Mouse (Mus musculus) liver, embryonic 13.5 days (tissue): ENCODE data around the gene Lrig1. TPM values are rescaled to one million over a fixed set of nuclear protein-coding genes. Genes with fewer than 3 reads are reported as not detected.

ENCODE experiments used
- ATAC-seq: fragments of 200-750 bp; cut with Nextera tagmentation; 2 replicates; pipeline ENCODE4 v1.8.0; 2017; ENCODE audit warnings: low read depth, mild to moderate bottlenecking, moderate number of reproducible peaks, moderate library complexity
- DNase-seq: peaks from one replicate; pipeline ENCODE4 v3.0.0; 2022
- H3K27ac ChIP-seq: fragments of 300-500 bp; sonication (generic); 2 replicates; pipeline ENCODE4 v1.5.1; 2015; ENCODE audit warnings: moderate library complexity, mild to moderate bottlenecking, inconsistent platforms
- H3K27me3 ChIP-seq: fragments of 300-500 bp; sonication (generic); 2 replicates; pipeline ENCODE4 v1.6.1; 2015; ENCODE audit warnings: mild to moderate bottlenecking, inconsistent platforms
- H3K36me3 ChIP-seq: fragments of 300-500 bp; sonication (generic); 2 replicates; pipeline ENCODE4 v1.6.1; 2015; ENCODE audit warnings: mild to moderate bottlenecking, inconsistent platforms
- H3K4me1 ChIP-seq: fragments of 300-500 bp; sonication (generic); replicated peaks from 2 replicates; pipeline ENCODE4 v1.6.1; 2015; ENCODE audit warnings: inconsistent platforms
- H3K4me2 ChIP-seq: fragments of 300-500 bp; sonication (generic); 2 replicates; pipeline ENCODE4 v1.6.1; 2015; ENCODE audit warnings: inconsistent platforms, mild to moderate bottlenecking, moderate library complexity
- H3K4me3 ChIP-seq: fragments of 300-500 bp; sonication (generic); replicated peaks from 2 replicates; pipeline ENCODE4 v1.5.1; 2015; ENCODE audit warnings: mild to moderate bottlenecking, inconsistent platforms
- H3K9ac ChIP-seq: fragments of 300-500 bp; sonication (generic); 2 replicates; pipeline ENCODE4 v1.6.1; 2015; ENCODE audit warnings: mild to moderate bottlenecking, inconsistent platforms
- H3K9me3 ChIP-seq: fragments of 300-500 bp; sonication (generic); replicated peaks from 2 replicates; pipeline ENCODE4 v1.6.1; 2016; ENCODE audit warnings: inconsistent platforms
- WGBS: fragments of 180-500 bp; shearing (Covaris S2); methylation state at CpG from one replicate; pipeline ENCODE4 v1.1.7; 2015; ENCODE audit not compliant: insufficient replicate concordance; 5-methylcytosine and 5-hydroxymethylcytosine counted together
- polyA plus RNA-seq: library from polyadenylated mRNA; unstranded; fragments of >200 nt; fragmentation: Nextera tagmentation; extraction: Ambion mirVana; gene quantifications from 2 replicates; pipeline ENCODE4 v1.2.1, GENCODE M21; 2015

Lrig1 gene
- polyA plus RNA-seq, 1 experiment from 2014 or later = 1.6 TPM

DNA sequence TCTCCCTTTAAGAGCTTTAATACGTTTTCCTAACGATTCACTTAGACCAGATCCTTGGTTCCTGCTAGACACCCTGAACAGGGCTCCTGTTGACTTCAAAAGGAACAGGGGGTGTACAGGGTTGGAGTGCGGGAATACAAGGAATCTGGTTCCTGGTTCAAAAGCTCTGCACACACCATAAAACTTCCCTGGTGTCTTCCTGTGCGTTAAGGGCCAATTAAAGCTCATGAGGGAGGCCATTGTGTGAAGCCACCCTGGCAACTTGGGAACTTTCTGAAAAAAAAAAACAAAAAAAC is 15.6 kb upstream of the Lrig1 start:
- ATAC-seq = no peak
- no peak overlapping the region for H3K9ac ChIP-seq
- H3K36me3 ChIP-seq = no peaks in the 10 kb centered on the region
- no peak overlapping the region for H3K27ac ChIP-seq
- no peaks in the 10 kb centered on the region for H3K4me1 ChIP-seq
- DNase-seq = no peak
- no peaks in the 10 kb centered on the region for H3K9me3 ChIP-seq
- WGBS = 40% methylated on average over 4 of the region's 4 CpGs
- no peaks in the 10 kb centered on the region for H3K27me3 ChIP-seq
- no peak overlapping the region for H3K4me3 ChIP-seq
- no peak overlapping the region for H3K4me2 ChIP-seq

DNA sequence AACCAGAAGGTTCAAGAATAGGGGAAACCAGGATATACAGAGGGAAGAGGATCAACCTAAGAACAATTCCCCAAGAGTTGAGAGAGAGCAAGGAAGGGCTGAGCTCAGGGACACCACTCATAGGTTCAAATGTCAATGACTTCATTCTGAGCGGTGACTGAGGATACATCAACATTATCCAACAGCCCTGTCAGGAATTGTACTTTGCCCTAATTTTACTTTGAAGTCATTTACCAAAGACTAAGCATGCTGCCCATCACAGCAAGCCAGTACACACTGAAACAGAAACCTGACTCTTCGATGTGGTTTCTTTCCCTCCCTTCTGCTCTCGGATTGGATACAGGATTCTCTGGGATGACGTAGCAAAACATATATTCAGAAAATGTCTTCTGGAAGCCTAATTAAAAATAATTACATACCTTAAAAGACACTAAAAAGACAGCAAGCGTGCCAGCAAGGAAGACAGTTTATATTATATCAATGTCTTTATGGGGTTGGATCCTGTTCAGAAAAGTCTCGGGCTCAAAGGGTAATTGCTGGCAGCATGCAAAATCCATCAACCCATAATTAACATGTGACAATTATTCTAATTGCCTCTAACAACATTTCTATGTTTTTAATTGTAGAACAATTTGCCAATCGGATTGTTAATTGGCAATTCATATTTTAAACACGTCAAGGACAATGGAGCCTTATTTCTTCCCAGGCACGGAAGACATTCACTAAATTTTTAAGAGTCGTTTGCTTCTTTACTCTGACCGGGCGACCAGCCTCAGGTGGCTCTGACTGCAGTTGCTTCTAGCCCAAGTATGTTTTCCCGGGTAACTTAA is 15.1 kb upstream of the Lrig1 start:
- no peak overlapping the region for H3K27ac ChIP-seq
- ATAC-seq (no peak), DNase-seq (no peak)
- no peaks in the 10 kb centered on the region for H3K4me1 ChIP-seq
- 60% methylated on average over 13 of the region's 13 CpGs for WGBS
- H3K27me3 ChIP-seq = no peaks in the 10 kb centered on the region; the same call in 1 of the 2 replicates
- no peak overlapping the region for H3K4me2 ChIP-seq
- no peaks in the 10 kb centered on the region for H3K36me3 ChIP-seq
- no peak overlapping the region for H3K4me3 ChIP-seq
- H3K9me3 ChIP-seq = no peaks in the 10 kb centered on the region
- no peak overlapping the region for H3K9ac ChIP-seq

GRCm38 (mm10) chr6:94709832-94710231 is 9.9 kb upstream of the Lrig1 start:
- Histone ChIP-seq H3K27me3 (peaks cover 9% of the 10 kb centered on the region), H3K4me3 (no peak overlapping the region), H3K9ac (no peak overlapping the region), H3K27ac (no peak overlapping the region), H3K4me2 (no peak overlapping the region), H3K36me3 (no peaks in the 10 kb centered on the region), H3K4me1 (no peaks in the 10 kb centered on the region), H3K9me3 (no peaks in the 10 kb centered on the region)
- DNase-seq (no peak), ATAC-seq (no peak)
- WGBS = 37% methylated on average over 3 of the region's 3 CpGs

GRCm38 (mm10) chr6:94709150-94709549 is 9.2 kb upstream of the Lrig1 start:
- Histone ChIP-seq H3K36me3 (no peaks in the 10 kb centered on the region), H3K9ac (no peak overlapping the region), H3K9me3 (no peaks in the 10 kb centered on the region), H3K27me3 (peaks cover 9% of the 10 kb centered on the region), H3K4me1 (no peaks in the 10 kb centered on the region), H3K4me2 (no peak overlapping the region), H3K27ac (no peak overlapping the region), H3K4me3 (no peak overlapping the region)
- DNase-seq (no peak), ATAC-seq (no peak)
- 64% methylated on average over 1 of the region's 1 CpGs for WGBS

- no peak overlapping the region for H3K9ac ChIP-seq
- H3K27ac ChIP-seq = no peak overlapping the region
- H3K36me3 ChIP-seq = no peaks in the 10 kb centered on the region
- 63% methylated on average over 5 of the region's 5 CpGs for WGBS
- DNase-seq (no peak), ATAC-seq (no peak)
- H3K4me2 ChIP-seq = no peak overlapping the region
- H3K4me3 ChIP-seq = no peak overlapping the region
- H3K27me3 ChIP-seq = peaks cover 24% of the 10 kb centered on the region
- H3K4me1 ChIP-seq = no peaks in the 10 kb centered on the region
- no peaks in the 10 kb centered on the region for H3K9me3 ChIP-seq
Measured at GRCm38 (mm10) chr6:94707254-94707653, 7.3 kb upstream of the Lrig1 start.

DNA sequence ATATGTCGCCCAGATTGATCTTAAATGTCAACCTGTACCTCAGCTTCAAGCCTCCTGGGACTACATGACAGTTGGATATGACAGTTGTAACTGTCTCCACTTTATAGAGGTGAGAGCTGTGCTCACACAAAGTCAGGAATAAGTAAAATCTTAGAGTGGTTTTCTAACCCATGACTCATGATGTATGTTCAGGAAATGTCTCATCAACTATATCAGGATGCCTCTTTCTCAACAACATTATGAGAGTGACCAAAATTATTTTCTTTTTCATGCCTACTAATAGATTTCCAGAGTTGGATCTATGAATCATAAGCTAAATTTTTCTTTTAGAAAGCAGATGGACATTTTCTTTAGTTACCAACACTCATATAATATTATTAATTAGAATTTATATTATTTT is 6.0 kb upstream of the Lrig1 start:
- ATAC-seq (no peak), DNase-seq (no peak)
- 36% methylated on average over 1 of the region's 1 CpGs for WGBS
- Histone ChIP-seq H3K4me2 (no peak overlapping the region), H3K27me3 (peaks cover 37% of the 10 kb centered on the region), H3K9ac (no peak overlapping the region), H3K4me3 (no peak overlapping the region), H3K9me3 (no peaks in the 10 kb centered on the region), H3K27ac (no peak overlapping the region), H3K4me1 (peaks cover 7% of the 10 kb centered on the region), H3K36me3 (no peaks in the 10 kb centered on the region)

DNA sequence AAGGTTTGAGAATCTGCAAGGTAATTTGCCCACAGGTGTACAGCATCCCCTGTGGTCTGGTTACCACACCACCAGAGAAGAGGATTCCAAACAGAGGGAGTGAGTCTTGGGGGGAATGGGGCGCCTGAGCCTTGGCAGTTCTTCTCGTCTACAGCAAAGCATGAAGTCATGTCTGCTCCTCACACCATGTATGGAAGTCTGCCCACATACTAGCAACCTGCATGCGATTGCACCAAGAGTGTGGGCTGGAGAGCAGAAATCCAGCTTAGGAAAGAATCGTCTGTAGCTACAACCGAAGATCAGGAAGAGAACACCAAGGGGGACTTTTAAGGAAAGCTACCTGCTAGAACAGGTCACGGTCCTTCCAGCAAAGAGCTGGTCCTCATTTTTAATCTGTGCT is 3.0 kb upstream of the Lrig1 start:
- 64% methylated on average over 6 of the region's 6 CpGs for WGBS
- Histone ChIP-seq H3K27ac (no peak overlapping the region), H3K4me2 (no peak overlapping the region), H3K4me3 (no peak overlapping the region), H3K36me3 (no peaks in the 10 kb centered on the region), H3K4me1 (peaks cover 35% of the 10 kb centered on the region), H3K9me3 (no peaks in the 10 kb centered on the region), H3K27me3 (peaks cover 64% of the 10 kb centered on the region), H3K9ac (no peak overlapping the region)
- no peak for DNase-seq
- no peak for ATAC-seq

DNA sequence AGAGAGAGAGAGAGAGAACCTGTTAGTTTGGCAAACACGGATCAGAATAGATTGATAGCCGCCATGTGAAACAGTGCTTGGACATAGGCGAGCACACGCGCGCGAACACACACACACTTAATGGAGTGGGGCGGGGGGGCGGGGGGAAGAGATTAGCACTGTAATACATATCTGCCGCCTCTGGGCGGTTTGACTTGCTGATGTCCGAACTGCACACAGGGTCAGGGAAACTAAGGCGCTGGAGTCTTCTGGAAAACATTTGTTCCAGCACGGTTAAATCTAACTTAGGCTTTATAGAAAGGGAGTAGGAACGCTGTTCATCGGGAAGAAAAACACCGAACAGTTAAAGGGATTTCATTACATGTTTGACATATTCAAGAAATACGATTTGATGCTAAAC is 1.1 kb upstream of the Lrig1 start:
- WGBS = 4% methylated on average over 18 of the region's 18 CpGs
- Histone ChIP-seq H3K36me3 (no peaks in the 10 kb centered on the region), H3K4me2 (peak overlapping the region; percentile 90), H3K27me3 (peaks cover 74% of the 10 kb centered on the region), H3K9me3 (no peaks in the 10 kb centered on the region), H3K27ac (no peak overlapping the region), H3K9ac (no peak overlapping the region), H3K4me1 (peaks cover 51% of the 10 kb centered on the region), H3K4me3 (peak overlapping the region; percentile 72)
- no peak for DNase-seq
- no peak for ATAC-seq

- Histone ChIP-seq H3K9me3 (no peaks in the 10 kb centered on the region), H3K36me3 (no peaks in the 10 kb centered on the region), H3K9ac (no peak overlapping the region), H3K27me3 (peaks cover 76% of the 10 kb centered on the region), H3K4me3 (peak overlapping the region; percentile 72), H3K4me2 (peak overlapping the region; percentile 90), H3K27ac (no peak overlapping the region; the same call in 1 of the 2 replicates), H3K4me1 (peaks cover 54% of the 10 kb centered on the region)
- ATAC-seq = no peak
- peak; percentile 10 for DNase-seq
- under 1% methylated on average over 8 of the region's 8 CpGs for WGBS
Measured at GRCm38 (mm10) chr6:94700612-94701011, 654 bp upstream of the Lrig1 start.

GRCm38 (mm10) chr6:94699173-94699987 is 578 bp downstream of the Lrig1 start:
- peak overlapping the region; percentile 58; the same call in 1 of the 2 replicates for H3K27ac ChIP-seq
- H3K36me3 ChIP-seq = no peaks in the 10 kb centered on the region
- ATAC-seq (peak; percentile 25), DNase-seq (peak; percentile 17)
- peak overlapping the region; percentile 76 for H3K9ac ChIP-seq
- peak overlapping the region; percentile 72 for H3K4me3 ChIP-seq
- H3K9me3 ChIP-seq = no peaks in the 10 kb centered on the region
- H3K4me2 ChIP-seq = peak overlapping the region; percentile 90
- under 1% methylated on average over 92 of the region's 95 CpGs for WGBS
- peaks cover 63% of the 10 kb centered on the region for H3K4me1 ChIP-seq
- H3K27me3 ChIP-seq = peaks cover 82% of the 10 kb centered on the region

DNA sequence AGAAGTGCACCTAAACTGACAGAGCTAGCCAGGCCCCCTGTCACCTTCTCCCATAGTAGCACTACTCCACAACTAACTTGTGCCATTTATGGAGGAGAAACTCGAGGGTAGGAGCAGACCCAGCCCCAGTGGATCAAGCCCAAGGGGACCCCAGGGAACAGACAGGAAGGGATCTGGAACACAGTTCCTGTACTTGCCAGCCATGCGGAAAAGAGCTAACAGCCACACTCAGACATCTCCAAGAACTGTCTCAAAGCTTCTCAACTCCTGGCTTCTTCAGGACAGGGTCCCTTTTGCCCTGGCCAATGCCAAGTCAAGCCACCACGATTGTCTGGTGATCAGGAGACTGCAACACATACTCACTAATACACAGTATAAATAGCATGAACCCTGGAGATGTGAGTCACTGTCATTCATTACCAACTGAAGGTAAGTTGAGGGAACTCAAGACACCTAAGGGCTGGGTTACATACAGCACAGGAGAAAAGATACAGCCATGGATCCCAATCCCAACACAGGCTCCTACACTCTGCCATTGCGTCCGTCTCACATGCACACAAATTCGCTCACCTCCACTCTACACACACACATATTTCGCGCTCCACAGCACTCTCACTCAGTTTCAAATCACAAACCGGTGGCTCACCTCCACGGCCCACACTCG is 1.3 kb downstream of the Lrig1 start:
- DNase-seq (no peak), ATAC-seq (no peak)
- H3K4me2 ChIP-seq = peak overlapping the region; percentile 90
- peaks cover 63% of the 10 kb centered on the region for H3K4me1 ChIP-seq
- no peaks in the 10 kb centered on the region for H3K36me3 ChIP-seq
- peak overlapping the region; percentile 76 for H3K9ac ChIP-seq
- peak overlapping the region; percentile 72 for H3K4me3 ChIP-seq
- H3K27ac ChIP-seq = no peak overlapping the region
- peaks cover 83% of the 10 kb centered on the region for H3K27me3 ChIP-seq
- WGBS = 15% methylated on average over 11 of the region's 11 CpGs
- H3K9me3 ChIP-seq = no peaks in the 10 kb centered on the region
